Mouse (Mus musculus) adrenal gland, postnatal 36 days (tissue): ENCODE results near the gene Olfr54. TPM values are rescaled to one million over a fixed set of nuclear protein-coding genes. Genes with fewer than 3 reads are reported as not detected.
"Not testable (repeated sequence)": the region's sequence is repeated elsewhere in the genome, so short reads cannot be mapped to it uniquely, and the experiment has no call there.

Experiments
- DNase-seq, 2 experiments: peaks; one replicate each; pipeline ENCODE4 v3.0.0; 2021; ENCODE audit warnings: mixed read lengths in 1 of 2
- long read RNA-seq, 2 experiments: library from polyadenylated mRNA; stranded (forward); transcript quantifications; one replicate each; pipeline ENCODE4 v2.0.0; 2021; ENCODE audit warnings: borderline sequencing depth in 2 of 2
- total RNA-seq, 2 experiments: library from RNA; stranded (reverse); gene quantifications; 2 replicates each; pipeline ENCODE4 v1.2.3; 2021

Gene Olfr54
- under 1 TPM; 0.33 to 0.76 TPM for total RNA-seq
- long read RNA-seq, experiment 1: 0 reads
- long read RNA-seq, experiment 2: 0 reads

DNA sequence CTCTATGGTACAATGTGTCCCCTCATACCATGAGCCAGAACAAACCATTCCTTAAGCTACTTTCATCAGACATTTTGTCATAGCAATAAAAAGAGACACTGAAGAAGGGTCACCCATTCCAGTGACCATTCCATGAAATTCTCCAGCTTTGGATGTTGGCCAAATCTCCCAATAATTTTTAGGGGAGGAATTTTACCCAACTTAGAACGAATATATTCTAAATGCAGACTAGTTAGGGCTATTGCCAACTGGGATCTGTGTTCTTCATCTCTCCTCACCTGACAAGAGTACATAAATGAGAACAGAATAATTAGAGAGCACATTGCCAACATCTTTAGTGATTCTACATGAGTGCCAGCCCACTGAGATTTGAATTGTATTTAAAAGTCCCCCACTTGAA is at the start of gene Olfr54:
Gene Olfr54, plus strand, starts transcription at position 301 of the 400 bp plus-strand sequence.
- DNase-seq: no peak

DNA sequence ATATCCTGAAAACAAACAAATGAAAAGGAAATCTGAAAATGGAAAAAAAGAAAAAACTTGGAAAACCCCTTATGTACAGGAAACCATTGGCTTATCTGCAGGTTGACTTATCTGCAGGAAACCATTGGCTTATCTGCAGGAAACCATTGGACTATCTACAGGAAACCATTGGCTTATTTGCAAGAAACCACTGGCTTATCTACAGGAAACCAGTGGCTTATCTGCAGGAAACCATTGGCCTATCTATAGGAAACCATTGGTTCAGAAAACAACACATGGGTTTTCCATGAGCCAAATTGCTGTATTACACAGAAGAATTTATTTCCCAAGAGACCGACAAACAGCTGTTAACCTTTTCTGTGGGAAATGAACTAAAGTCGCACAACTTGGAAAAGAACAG is 49.1 kb upstream of the Olfr54 start:
- DNase-seq: no peak

DNA sequence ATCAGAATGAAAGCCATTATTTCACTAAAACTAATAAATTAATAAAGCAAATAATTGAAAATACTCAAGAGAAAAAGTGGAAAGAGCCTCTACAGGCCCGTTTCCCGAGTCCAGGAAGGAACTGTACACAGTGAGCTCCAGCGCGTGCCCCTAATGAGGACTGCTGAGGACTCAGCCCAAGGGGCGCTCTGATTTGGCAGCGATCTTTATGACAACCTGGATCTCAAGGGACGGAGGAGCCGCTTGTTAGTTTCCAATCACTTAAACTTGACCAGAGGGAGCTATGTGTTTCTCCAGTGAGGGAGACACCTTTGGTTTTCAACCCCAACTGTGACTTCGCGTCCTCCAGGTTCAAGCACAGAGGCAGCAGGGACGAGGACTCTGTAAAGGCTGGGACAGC is 47.8 kb upstream of the Olfr54 start, which contains the start of gene Olfr1378:
Gene Olfr1378, plus strand, starts transcription at position 301 of the 400 bp plus-strand sequence.
- no peak for DNase-seq

DNA sequence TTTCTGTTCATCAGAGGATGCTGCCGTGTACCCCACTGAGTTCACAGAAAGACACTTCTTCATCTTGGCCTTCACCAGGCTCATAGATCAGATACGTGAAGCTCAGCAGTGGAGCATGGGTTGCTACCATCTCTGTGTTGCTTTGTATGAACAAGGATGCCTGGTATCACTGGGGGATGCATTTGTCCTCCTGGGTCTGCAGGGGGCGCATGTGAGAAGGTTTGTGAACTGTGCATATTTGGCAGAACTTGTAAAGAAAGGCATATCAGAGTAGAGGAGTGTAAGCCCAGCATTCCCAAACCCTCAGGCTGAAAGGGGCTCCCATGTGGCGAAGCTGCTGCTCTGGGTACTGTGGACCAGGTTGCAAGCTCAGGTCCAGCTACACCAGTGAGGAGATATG is 36.8 kb upstream of the Olfr54 start:
- peak; percentile 53 to 70 for DNase-seq

DNA sequence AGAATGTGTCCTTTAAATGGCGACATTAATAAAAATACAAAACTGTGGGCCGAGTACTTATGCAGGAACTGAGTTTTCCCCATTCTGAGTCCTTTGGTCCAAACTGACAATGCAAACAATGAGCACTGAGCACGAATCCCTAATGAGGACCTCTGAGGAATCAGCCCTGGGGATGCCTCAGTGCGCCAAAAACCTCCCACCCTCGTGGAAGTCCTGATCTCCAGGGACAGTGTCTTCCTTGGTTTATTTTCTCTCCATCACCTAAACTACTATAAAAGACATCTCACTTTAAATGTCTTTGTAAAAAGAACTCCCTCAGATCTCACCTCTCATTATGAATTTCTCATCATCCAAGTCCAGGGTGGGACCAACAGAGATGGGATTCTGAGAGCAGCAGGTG is 32.4 kb upstream of the Olfr54 start, which contains the start of gene Olfr1377:
Gene Olfr1377, plus strand, starts transcription at position 301 of the 400 bp plus-strand sequence.
- DNase-seq: no peak

DNA sequence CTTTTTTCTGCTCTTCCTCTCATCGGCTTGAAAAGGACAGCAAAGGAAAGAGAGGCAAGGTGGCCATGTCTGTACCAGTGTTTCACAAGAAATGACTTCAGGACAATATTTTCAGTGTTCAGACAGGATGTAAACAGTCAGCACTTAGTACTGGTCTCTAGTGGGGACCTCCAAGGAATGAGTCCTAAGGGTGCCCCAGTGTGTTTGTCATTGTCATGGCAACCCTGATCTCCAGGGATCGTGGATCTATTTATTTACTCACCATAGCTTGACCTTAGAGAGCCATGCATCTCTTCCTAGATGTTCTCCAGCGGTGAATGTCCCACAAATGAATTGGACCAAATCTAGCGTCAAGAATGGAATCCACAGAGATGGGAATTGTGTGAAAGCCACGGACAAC is 10.7 kb upstream of the Olfr54 start, which contains the start of gene Olfr51:
Gene Olfr51, plus strand, starts transcription at position 301 of the 400 bp plus-strand sequence.
- DNase-seq: no peak

DNA sequence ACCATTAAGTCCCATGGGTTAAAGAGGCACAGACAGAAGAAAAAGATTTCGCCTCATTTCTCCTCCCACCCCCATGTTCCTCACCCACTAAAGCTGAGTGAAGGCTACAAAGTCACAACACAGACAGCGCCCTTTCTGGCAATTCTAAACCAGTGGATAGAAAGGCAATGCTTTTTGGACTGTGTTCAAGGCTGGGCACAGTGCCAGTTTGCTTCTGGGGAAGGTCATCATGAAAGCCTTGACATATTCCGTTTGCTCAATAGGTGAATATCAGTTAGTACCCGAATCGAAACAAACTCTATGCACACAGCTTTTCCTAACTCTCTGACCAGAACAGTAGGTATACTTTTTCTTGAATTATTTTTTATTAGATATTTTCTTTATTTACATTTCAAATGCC is 2.2 kb upstream of the Olfr54 start:
- DNase-seq: peak; percentile 88 to 95

DNA sequence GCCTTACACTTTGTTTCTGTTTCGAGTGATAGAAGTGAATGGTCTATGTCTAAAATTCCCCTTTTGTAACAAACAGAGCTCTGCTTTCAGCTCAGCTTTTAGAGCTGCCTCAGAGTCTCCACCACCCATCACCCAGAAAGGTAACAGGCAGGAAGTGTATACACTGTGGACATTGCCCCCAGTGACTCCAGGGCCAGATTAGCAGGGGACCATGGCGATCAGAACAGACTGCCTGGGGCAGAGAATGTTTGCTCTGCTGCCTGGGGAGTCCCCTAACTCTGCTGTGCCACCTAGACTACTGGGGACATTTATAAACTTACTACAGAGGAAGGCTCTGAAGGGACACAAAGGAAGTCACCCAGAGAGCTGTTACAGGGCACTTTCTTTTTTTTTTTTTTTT is 2.3 kb downstream of the Olfr54 start:
- DNase-seq: no peak

DNA sequence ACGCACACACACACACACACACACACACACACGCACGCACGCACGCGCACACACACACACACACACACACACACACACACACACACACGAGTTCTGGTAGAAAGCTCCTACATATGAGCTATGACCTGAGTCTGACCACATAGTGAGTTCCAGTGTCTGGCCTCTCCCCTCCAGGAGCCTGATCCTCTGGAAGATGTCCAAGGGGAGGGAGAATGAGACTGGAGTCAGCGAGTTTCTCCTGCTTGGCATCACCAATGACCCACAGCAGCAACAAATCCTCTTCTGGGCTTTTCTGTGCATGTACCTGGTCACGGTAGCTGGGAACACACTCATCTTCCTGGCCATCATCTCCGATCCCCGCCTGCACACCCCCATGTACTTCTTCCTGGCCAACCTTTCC is 12.8 kb downstream of the Olfr54 start:
- DNase-seq: not testable (repeated sequence)

DNA sequence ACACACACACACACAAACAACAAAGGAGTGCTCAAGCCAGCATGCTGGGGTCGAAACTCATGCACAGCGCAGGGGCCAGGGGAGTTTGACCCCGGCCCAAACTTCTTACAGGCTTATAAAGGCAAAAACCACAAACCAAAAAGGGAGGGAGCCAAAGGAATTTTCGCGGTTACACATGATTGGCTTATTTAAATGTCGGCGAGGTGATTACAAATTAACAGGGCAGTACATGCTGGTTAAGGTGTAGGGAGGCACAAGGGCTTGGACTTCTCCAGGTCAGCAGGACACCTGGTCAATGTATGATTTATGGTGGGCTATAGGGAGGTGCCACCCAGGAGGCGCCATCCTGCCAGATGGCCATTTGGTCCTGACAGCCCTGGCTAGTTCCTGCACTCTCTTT is 15.3 kb downstream of the Olfr54 start:
- DNase-seq: not testable (repeated sequence)

DNA sequence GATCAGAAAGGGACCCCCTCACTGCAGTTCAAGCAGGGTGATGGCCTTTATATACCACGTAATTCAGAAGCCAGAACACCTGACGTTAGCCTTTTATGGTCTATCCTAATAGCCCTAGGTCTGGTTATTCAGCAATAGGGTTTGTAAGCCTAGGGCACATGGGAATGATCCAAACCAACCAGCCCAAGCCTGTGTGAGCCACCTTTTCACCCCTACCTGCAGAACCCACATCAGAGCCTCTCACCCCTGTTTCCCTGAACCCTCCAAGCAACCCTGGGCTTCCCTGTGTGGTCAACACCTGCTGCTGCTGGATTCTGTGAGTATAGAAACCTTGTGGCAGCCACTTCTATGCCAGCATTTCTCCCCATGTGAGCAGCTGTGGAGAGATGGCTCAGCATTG is 16.2 kb downstream of the Olfr54 start:
- DNase-seq: no peak

DNA sequence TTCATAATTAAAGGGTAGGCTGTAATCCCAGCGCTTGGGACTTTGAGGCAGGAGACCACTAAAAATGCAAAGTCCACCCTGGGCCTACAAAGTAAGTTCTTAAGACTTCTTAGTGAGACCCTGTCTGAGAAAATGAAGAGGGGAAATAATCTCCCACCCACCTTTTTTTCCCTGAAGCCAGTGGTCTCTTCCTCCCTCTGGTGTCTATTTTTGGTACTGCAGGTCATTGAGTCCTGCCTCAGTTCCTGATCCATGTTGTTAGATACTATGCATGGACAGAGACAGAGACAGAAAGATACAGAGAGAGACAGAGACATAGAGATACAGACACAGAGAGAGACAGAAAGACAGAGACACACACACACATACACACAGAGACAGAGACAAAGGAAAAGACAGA is 18.8 kb downstream of the Olfr54 start:
- DNase-seq: peak in 1 of 2 experiments; percentile 23

DNA sequence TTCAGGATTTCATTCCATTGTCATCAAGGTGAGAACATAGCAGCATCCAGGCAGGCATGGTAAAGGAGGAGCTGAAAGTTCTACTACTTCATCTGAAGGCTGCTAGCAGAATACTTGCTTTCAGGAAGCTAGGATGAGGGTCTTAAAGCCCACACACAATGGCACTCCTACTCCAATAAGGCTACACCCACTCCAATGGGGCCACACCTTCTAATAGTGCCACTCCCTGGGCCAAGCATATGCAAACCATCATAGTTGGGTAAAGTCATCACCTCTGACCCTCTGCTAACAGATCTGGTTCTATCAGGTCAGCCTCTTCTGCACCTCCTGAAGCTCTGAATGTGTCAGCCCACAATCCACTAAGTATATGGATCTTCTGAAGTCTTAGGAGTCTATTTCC is 20.1 kb downstream of the Olfr54 start:
- DNase-seq: not testable (repeated sequence)

DNA sequence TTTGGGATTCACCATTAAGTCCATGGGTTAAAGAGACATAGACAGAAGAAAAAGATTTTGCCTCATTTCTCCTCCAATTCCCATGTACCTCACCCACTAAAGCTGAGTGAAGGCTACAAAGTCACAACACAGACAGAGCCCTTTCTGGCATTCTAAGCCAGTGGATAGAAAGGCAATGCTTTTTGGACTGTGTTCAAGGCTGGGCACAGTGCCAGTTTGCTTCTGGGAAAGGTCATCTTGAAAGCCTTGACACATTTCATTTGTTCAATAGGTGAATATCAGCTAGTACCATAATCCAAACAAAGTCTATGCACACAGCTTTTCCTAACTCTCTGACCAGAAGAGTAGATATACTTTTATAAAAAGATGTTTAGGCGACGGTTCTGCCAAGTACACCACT is 21.9 kb downstream of the Olfr54 start:
- DNase-seq: peak; percentile 77 to 91

DNA sequence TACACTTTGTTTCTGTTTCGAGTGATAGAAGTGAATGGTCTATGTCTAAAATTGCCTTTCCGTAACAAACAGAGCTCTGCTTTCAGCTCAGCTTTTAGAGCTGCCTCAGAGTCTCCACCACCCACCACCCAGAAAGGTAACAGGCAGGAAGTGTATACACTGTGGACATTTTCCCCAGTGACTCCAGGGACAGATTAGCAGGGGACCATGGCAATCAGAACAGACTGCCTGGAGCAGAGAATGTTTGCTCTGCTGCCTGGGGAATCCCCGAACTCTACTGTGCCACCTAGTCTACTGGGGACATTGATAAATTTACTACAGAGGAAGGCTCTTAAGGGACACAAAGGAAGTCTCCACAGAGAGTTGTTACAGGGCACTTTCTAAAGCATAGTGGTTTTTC is 30.7 kb downstream of the Olfr54 start:
- not testable (repeated sequence) for DNase-seq

DNA sequence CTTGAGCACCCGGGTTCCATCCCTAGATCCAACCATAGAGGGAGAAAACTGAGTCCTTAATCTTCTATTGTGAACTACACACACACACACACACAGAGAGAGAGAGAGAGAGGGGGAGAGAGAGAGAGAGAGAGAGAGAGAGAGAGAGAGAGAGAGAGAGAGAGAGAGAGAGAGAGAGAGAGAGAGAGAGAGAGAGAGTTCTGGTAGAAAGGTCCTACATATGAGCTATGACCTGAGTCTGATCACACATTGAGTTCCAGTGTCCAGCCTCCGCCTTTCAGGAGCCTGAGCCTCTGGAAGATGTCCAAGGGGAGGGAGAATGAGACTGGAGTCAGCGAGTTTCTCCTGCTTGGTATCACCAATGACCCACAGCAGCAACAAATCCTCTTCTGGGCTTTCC is 33.8 kb downstream of the Olfr54 start, which contains the start of gene Olfr1375:
Gene Olfr1375, plus strand, starts transcription at position 301 of the 400 bp plus-strand sequence.
- not testable (repeated sequence) for DNase-seq

DNA sequence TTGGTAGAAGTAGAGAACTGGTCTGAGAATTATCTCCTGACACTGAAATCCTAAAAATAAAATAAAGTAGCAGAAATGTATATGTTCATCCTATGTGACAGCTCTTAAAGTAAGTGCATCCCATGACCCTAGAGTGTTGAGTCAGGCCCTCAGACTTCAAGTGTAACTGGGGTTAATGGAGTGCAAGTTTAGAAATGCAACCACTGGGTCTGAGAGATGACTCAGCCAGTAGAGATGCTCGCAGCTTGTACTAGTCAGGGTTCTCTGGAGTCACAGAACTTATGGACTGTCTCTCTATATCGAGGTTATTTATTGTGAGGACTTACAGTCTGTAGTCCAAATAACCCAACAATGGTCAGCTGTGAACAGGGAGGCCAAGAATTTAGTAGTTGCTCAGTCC is 37.6 kb downstream of the Olfr54 start:
- DNase-seq: no peak

DNA sequence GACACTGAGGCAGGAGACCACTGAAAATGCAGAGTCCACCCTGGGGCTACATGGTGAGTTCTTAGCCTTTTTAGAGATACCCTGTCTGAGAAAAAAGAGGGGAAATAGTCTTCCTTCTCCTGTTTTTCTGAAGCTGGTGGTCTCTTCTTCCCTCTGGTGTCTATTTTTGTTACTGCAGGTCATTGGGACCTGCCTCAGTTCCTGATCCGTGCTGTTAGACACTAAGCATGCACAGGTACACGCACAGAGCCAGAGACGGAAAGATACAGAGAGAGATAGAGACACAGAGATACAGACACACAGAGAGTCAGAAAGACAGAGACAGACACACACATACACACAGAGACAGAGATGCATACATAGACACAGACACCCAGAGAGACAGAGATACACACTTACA is 39.2 kb downstream of the Olfr54 start:
- DNase-seq: no peak

DNA sequence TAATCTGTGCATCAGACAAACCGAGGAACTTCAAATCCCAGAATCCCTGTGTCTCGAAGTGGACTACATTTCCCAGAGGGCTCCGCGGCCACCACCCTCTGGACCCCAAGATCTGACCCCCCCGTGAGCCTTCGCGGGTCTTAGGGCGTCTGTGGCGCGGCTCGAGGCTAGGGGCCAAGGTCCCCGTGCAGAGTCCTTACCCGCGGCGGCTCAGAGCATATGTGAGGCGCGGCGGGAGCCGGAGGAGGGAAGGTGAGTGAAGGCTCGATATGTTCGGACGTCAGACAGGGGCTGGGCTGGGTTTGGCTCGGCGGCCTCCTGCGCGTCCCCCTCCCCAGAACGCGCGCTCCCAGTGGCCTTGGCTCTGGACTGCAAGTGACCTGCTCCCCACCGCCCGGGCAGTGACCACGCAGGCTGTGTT is 45.1 kb downstream of the Olfr54 start, which contains the start of gene Zfp354a:
Gene Zfp354a, plus strand, starts transcription at position 107 of the 421 bp plus-strand sequence.
- DNase-seq: peak; percentile 77 to 84

DNA sequence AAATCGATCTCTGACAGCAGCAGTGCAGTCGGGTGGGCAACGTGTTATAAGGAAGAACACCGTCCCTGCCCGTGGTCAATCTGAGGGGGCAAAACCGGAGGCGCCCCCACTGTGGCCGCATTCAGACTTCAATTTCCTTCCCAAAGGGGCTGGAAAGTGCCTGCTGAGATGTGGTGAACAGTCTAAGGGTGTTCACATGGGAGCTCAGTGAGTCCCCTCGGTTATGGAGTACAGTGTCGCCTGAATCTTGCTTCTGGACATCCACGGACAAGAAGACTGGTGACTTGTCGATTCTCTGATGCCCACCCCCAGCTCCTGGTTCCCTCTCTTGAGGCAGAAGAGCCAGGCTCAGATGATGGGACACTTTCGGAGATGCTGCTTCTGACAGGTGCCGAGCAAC is 45.6 kb downstream of the Olfr54 start:
- no peak for DNase-seq

DNA sequence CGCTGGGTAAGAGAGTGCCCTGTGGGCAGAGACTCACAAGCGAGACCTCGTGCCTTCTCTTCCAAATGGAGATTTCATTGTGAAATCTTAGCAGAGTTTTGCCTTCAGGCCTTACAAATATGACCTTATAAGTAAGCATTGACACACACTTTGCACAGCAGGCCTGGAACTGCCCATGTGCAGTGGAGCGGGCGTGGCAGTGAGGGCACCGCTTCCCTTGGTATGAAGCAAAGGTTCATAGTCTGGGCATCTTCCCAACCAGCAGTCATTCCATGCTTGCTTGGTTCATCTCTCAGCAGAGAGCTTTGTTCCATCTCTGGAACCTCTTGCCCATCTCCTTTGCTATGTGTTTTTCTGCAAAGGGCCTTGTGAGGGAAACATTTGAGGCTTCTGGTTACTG is 46.9 kb downstream of the Olfr54 start:
- peak; percentile 32 to 54 for DNase-seq

DNA sequence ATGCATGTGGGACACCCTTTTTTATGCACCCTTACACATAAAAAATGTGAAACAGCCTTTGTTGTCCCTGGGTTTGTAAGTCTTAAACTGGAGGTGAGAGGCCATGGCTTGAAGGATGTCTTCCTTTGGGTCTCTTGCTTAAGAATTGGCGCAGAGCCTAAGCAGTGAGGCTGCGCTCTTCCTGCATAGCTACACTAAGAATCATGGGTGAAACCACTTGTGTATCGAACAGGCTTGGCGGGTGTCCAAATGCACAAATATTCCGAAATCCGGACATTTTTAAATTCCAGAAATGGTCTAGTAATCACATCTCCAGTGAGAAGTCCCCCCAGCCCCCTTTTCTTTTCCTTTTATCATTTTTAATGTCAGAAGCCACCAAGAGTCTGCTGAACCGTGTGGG is 49.2 kb downstream of the Olfr54 start:
- DNase-seq: no peak

DNA sequence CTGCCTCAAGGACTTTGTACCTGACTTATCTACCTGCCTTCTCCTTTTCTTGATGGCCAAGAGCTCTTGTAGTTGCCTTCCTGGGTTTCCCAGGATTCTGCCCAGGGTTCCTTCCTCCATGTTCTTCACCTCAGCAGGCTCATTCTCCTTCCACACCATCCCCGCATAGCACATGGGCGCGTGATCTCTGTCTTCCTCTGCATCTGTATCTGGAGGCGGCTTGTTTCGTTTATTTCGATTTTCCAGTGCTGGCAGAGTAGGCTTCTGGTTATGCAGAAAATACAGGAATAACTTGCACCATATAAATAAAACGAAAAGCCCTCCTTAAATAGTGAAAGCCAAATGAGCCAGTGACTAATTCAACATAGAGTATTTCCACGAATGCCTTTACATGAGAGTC is 49.8 kb downstream of the Olfr54 start:
- DNase-seq: no peak
